Mouse (Mus musculus) Patski (cell line): ENCODE results near the gene Qars. TPM values are rescaled to one million over a fixed set of nuclear protein-coding genes. Genes with fewer than 3 reads are reported as not detected.

Experiments
- ATAC-seq: fragments of 100-300 bp; one replicate; pipeline ENCODE4 v1.8.0; 2021
- CTCF ChIA-PET: fragments of 350-600 bp; sonication (Branson Sonifier 250); formaldehyde crosslinking; loops from one replicate; lab custom pipeline; 2022; ENCODE audit warnings: inconsistent platforms; lab: Charles Lee
- POLR2A ChIA-PET: fragments of 350-600 bp; sonication (Branson Sonifier 250); formaldehyde crosslinking; loops from one replicate; lab custom pipeline; 2022; ENCODE audit warnings: antibody characterized with exemption, inconsistent platforms; lab: Charles Lee
- DNase-seq: peaks from one replicate; pipeline ENCODE4 v3.0.0-alpha.2; 2011; ENCODE audit warnings: low read depth, low spot score
- H3K27me3 ChIP-seq: fragments of 371-371 bp; one replicate; pipeline ENCODE4 v1.5.1; 2021
- CTCF ChIP-seq: fragments of 100-300 bp; IDR thresholded peaks from one replicate; pipeline ENCODE4 v1.5.1; 2021
- in situ Hi-C: fragments of 300-500 bp; cut with MboI; formaldehyde crosslinking; loops from 3 replicates; pipeline ENCODE4 v1.11.1; 2018; ENCODE audit warnings: low pct_unique_long_range_greater_than_20kb, mixed read lengths
- polyA plus RNA-seq: library from polyadenylated mRNA; unstranded; gene quantifications from one replicate; pipeline ENCODE4 v1.2.3, GENCODE M21; 2021

Qars gene
- 156 TPM for polyA plus RNA-seq

GRCm38 (mm10) chr9:108507619-108508434 is at the start of gene Qars:
Qars (plus strand) TSS chr9:108507706.
- ATAC-seq (peak; percentile 93), DNase-seq (peak; percentile 89)
- H3K27me3 ChIP-seq = no peaks in the 10 kb centered on the region
- TF ChIP-seq CTCF = no peak
- ChIA-PET POLR2A (interaction anchor here (1.1 to 1.5 kb wide), 3 partner anchors 9 to 18 kb away, joined by 3 to 8 read pairs (median 4); partner anchors contain the start of genes Qrich1 and Usp19), CTCF (no interaction called here)
- in situ Hi-C loops = no loop called here

GRCm38 (mm10) chr9:108459939-108460318 is 47.6 kb upstream of the Qars start:
- POLR2A ChIA-PET = no interaction called here
- DNase-seq (no peak), ATAC-seq (no peak)
- TF ChIP-seq CTCF = no peak
- no peaks in the 10 kb centered on the region for H3K27me3 ChIP-seq
- in situ Hi-C loops = no loop called here
- CTCF ChIA-PET = interaction anchor here (1.1 kb wide), 1 partner anchor 19 kb away, joined by 3 read pairs; the partner anchor contains the start of gene Lamb2

DNA sequence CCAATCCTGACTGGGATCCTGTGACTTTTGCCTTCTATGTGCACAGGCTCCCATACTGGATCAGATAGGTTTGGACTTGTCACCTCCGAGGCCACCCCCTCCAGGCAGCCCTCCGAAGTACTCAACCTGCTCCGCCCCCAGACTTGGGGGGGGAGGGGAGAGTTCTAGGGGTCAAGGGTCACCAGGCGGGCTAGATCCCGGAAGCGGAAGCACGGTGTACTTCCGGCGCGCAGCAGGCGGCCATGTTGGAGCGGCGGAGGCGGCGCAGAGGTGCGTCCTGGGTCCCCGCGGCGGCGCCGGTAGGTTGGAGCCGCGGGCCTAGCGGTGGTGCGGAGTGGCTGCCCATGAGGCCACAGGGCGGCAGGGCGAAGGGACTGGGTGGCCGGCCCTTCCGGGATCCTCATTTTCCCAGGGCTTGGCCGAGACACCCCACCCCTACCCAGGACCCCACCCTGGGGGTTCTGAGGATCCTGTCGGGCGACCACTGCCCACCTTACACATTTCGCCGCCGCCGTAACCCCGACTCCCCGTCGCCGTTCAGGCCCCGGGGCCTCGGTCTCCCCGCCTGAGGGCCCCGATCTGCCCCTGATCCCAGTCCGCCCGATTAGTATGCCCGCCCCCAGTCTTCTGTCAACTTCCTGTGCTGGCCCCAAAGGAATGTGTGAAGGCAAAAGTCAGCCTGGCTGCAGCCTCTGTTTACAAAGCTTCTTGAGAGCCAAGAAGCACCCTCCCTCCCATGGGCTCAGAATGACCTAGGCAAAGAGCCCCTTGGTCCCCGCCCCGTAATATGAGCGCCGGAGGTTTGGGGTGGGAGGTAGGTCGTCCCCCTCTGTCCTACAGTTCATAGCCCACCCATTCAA is 47.0 kb upstream of the Qars start, which contains the start of gene Ccdc71:
Gene Ccdc71, plus strand, starts transcription at position 209 of the 860 bp plus-strand sequence.
- DNase-seq (no peak), ATAC-seq (peak; percentile 63)
- TF ChIP-seq CTCF = no peak
- ChIA-PET POLR2A (interaction anchor here (0.6 to 1.6 kb wide), 2 partner anchors 11 to 81 kb away, joined by 3 to 4 read pairs; no protein-coding TSS in a partner anchor), CTCF (interaction anchor here (1.1 to 1.5 kb wide), 2 partner anchors 10 to 19 kb away, joined by 3 read pairs; partner anchors contain the start of gene Lamb2)
- H3K27me3 ChIP-seq = no peaks in the 10 kb centered on the region
- in situ Hi-C loops = no loop called here

DNA sequence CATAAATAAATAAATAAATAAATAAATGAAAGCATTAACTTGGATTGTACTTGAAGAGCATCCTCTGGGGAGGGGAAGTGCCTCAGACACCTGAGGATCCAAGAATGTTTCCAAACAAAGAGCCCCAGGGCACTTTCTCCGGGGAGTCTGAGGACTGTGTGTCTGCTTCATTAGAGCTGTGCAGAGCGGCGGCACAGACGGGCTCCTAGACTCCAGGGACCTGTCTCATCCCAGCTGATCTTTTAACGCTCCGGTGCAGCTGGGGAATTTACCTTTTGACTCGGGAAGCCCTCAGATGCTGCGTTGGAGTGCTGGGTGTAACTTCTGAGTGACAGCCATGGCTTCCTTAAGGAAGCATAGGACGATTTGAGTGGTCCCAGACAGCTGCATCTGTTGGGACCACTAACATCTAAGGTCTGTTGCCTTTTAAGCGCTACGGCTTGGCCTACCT is 46.3 kb upstream of the Qars start, which contains the start of gene Klhdc8b:
Gene Klhdc8b, minus strand, starts transcription at position 401 of the 451 bp plus-strand sequence.
- in situ Hi-C loops = no loop called here
- no peak for DNase-seq
- ChIA-PET POLR2A (interaction anchor here (0.6 to 1.6 kb wide), 2 partner anchors 12 to 80 kb away, joined by 3 to 4 read pairs; no protein-coding TSS in a partner anchor), CTCF (interaction anchor here (1.5 kb wide), 1 partner anchor 11 kb away, joined by 3 read pairs; no protein-coding TSS in a partner anchor)
- no peaks in the 10 kb centered on the region for H3K27me3 ChIP-seq
- TF ChIP-seq CTCF = no peak
- ATAC-seq = no peak

- ChIA-PET POLR2A (interaction anchor here (0.6 to 1.6 kb wide), 6 partner anchors 12 to 80 kb away, joined by 3 to 10 read pairs (median 3); partner anchors contain the start of genes BC048562, Lamb2 and Usp19), CTCF (interaction anchor here (1.5 kb wide), 3 partner anchors 9 to 20 kb away, joined by 3 to 5 read pairs (median 3); no protein-coding TSS in a partner anchor)
- no peak for TF ChIP-seq CTCF
- no peak for DNase-seq
- ATAC-seq = no peak
- in situ Hi-C loops = no loop called here
- no peaks in the 10 kb centered on the region for H3K27me3 ChIP-seq
Observed at GRCm38 (mm10) chr9:108461675-108462074, 45.8 kb upstream of the Qars start.

DNA sequence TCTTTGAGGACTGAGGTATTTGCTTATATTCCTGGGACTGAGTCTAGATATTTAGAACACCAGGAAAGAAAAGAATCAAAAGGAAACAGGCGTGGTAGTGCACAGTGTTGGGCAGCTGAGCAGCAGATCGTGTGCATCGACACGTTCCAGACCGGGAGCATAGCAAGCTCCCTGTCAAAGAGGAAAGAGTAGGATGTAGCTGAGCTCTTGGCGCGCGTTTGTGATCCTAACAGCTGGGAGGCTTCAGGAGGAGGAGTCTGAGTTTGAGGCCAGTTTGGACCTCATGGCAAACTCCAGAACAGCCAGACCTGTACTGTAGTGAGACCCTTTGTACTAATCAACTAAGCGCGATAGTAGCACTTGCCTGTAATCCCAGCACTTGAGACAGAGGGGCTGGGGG is 45.3 kb upstream of the Qars start:
- DNase-seq = no peak
- H3K27me3 ChIP-seq = no peaks in the 10 kb centered on the region
- ChIA-PET CTCF (interaction anchor here (1.5 kb wide), 3 partner anchors 10 to 20 kb away, joined by 3 to 5 read pairs (median 3); no protein-coding TSS in a partner anchor), POLR2A (interaction anchor here (0.7 to 1.6 kb wide), 5 partner anchors 13 to 28 kb away, joined by 3 to 10 read pairs (median 3); partner anchors contain the start of genes BC048562, Lamb2 and Usp19)
- no peak for TF ChIP-seq CTCF
- ATAC-seq = no peak
- in situ Hi-C loops = no loop called here

DNA sequence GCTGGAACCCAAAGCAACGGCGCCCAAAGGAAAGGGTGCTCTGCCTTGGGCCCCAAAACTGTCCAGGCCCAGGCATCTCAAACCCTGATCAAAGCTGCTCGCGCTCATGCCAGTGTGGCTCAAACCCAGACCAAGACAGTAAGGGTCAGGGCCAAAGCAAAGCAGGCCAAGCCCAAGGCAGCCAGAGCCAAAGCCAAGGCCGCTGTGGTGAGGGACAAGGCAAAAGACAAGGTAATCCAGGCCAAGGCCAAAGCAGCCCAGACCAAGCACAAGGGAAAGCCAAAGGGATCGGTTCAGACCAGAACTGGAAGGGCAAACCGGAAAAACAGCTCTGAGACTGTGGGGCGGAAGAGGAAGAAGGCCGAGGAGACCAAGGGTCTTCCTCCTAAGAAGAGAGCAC is 43.8 kb upstream of the Qars start:
- ATAC-seq = no peak
- CTCF ChIA-PET = no interaction called here
- in situ Hi-C loops = no loop called here
- no peaks in the 10 kb centered on the region for H3K27me3 ChIP-seq
- POLR2A ChIA-PET = interaction anchor here (0.8 kb wide), 1 partner anchor 19 kb away, joined by 3 read pairs; no protein-coding TSS in a partner anchor
- no peak for DNase-seq
- TF ChIP-seq CTCF = no peak

DNA sequence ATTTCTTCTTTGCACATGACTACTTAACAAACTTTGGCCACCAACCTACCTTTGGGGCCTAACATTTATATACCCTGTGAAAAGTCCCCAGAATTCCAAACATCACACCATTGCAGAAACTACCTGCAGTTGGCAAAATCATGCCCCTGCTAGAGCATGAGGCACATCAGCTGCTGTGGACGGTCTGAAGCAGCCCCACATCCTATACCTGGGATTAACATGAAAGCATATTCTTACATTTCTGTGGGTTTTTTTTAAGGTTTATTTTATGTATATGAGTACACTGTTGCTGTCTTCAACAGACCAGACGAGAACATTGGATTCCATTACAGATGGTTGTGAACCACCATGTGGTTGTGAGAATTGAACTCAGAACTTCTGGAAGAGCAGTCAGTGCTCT is 41.3 kb upstream of the Qars start:
- ChIA-PET POLR2A (no interaction called here), CTCF (no interaction called here)
- no peak for TF ChIP-seq CTCF
- in situ Hi-C loops = no loop called here
- ATAC-seq (no peak), DNase-seq (no peak)
- no peaks in the 10 kb centered on the region for H3K27me3 ChIP-seq

GRCm38 (mm10) chr9:108469430-108469829 is 38.1 kb upstream of the Qars start:
- H3K27me3 ChIP-seq = no peaks in the 10 kb centered on the region
- DNase-seq = no peak
- in situ Hi-C loops = no loop called here
- no peak for TF ChIP-seq CTCF
- ATAC-seq = no peak
- POLR2A ChIA-PET = no interaction called here
- CTCF ChIA-PET = no interaction called here

- in situ Hi-C loops = no loop called here
- H3K27me3 ChIP-seq = no peaks in the 10 kb centered on the region
- ATAC-seq (no peak), DNase-seq (no peak)
- POLR2A ChIA-PET = no interaction called here
- no peak for TF ChIP-seq CTCF
- CTCF ChIA-PET = no interaction called here
Observed at GRCm38 (mm10) chr9:108469845-108470244, 37.7 kb upstream of the Qars start.
